Mouse (Mus musculus) heart, postnatal 0 days (tissue): ENCODE results near the gene Slc30a3.

Experiments used
- CTCF ChIP-seq: IDR thresholded peaks from 2 replicates; pipeline ENCODE4 v1.5.1; 2016; ENCODE audit warnings: antibody characterized with exemption, control low read depth, low read depth
- EP300 ChIP-seq: IDR thresholded peaks from 2 replicates; pipeline ENCODE4 v1.6.1; 2016; ENCODE audit warnings: antibody characterized with exemption, low read depth

GRCm38 (mm10) chr5:31105814-31106335, 2.2 kb downstream of the Slc30a3 start, which contains the start of gene Dnajc5g:
- no peak for TF ChIP-seq CTCF
- no peak for TF ChIP-seq EP300
